Mouse (Mus musculus) T-cell, adult 66 days (primary cell): ENCODE measurements around the gene Defa31. TPM values are rescaled to one million over a fixed set of nuclear protein-coding genes. Genes with fewer than 3 reads are reported as not detected.

Experiments used
- total RNA-seq, 2 experiments: library from RNA; stranded (reverse); gene quantifications; 3 replicates in 1 of 2; 4 replicates in 1 of 2; pipeline ENCODE4 v1.2.4; 2023

Defa31 gene
- total RNA-seq: not detected

GRCm38 (mm10) chr8:21191314-21191713, at the start of gene Defa31:
Gene Defa31, plus strand, starts transcription at chr8:21191614.

GRCm38 (mm10) chr8:21161977-21162376, 29.4 kb upstream of the Defa31 start, which contains the start of gene Defa22:
Gene Defa22, plus strand, starts transcription at chr8:21162277.

DNA sequence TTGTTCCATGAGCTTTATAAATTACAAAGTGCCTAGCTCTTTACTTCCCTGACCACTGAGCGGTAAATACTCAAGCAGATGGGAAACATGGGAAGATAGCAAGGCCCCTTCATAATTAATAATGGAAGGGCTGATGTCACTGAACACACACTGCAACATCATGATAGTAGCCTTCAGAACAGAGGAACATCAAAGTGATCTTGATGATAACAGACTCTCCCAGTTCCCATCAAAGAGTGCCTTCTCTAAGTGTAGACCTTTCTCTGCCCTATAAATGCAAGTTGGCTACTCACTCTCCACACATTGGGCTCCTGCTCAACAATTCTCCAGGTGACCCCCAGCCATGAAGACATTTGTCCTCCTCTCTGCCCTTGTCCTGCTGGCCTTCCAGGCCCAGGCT, 9.8 kb downstream of the Defa31 start, which contains the start of gene Gm15293:
Gm15293 (plus strand) TSS at position 301 of the 400 bp plus-strand sequence.

Other genes starting within 250 kb of the Defa31 start
- not detected for gene AY761185, start 246.9 kb upstream of the Defa31 start, total RNA-seq
- gene Defa21, start 166.1 kb upstream of the Defa31 start, total RNA-seq: not detected
- gene Defa23, start 136.6 kb upstream of the Defa31 start, total RNA-seq: not detected
- gene Defa35, start 126.6 kb upstream of the Defa31 start, total RNA-seq: not detected
- gene Defa25, start 107.2 kb upstream of the Defa31 start, total RNA-seq: not detected
- gene Gm14851, start 95.6 kb upstream of the Defa31 start, total RNA-seq: not detected
- not detected for gene Defa30, start 57.0 kb upstream of the Defa31 start, total RNA-seq
- gene Defa22, start 29.3 kb upstream of the Defa31 start, total RNA-seq: not detected
- not detected for gene Gm15293, start 9.9 kb downstream of the Defa31 start, total RNA-seq
- not detected for gene Gm15292, start 58.1 kb downstream of the Defa31 start, total RNA-seq
- gene Defa27, start 123.9 kb downstream of the Defa31 start, total RNA-seq: not detected
- gene Defa29, start 135.4 kb downstream of the Defa31 start, total RNA-seq: not detected
- gene Defa2, start 186.9 kb downstream of the Defa31 start, total RNA-seq: not detected
- not detected for gene Defa33, start 200.2 kb downstream of the Defa31 start, total RNA-seq
- gene Defa36, start 235.8 kb downstream of the Defa31 start, total RNA-seq: not detected